Mouse (Mus musculus): Measurements from ENCODE around the gene Gm7298.
"Not testable (repeated sequence)": the region's sequence is repeated elsewhere in the genome, so short reads cannot be mapped to it uniquely, and the experiment has no call there.

The Gm7298 gene

GRCm38 (mm10) chr6:121732632-121733031, at the start of gene Gm7298:
Gene Gm7298, plus strand, starts transcription at chr6:121732932.
- DNase-seq (ENCODE audit: low read depth, low spot score), result no peak

GRCm38 (mm10) chr6:121828034-121828433, 95.3 kb downstream of the Gm7298 start:
- DNase-seq (ENCODE audit: low read depth, low spot score), result no peak

GRCm38 (mm10) chr6:121836361-121836760, 103.6 kb downstream of the Gm7298 start:
- DNase-seq (ENCODE audit: low read depth, low spot score), result no peak

DNA sequence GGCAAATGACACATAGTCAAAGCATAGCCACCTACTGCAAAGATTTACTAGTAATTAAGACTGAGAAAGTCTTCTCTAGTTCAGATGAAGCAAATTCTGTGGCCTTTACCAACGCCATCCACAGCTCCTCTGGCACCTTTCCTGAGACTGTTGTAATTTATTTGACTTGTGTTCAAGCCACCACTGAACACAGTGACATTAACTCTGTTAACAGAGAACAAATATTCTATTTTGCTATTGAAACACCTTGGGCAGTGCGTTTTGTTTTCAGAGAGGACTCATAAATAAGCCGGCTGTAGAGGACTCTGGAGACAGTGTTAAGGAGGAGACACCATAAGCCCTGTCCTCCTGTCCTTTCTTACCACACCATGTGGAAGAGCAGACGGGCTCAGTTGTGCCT, 105.5 kb downstream of the Gm7298 start, which contains the start of gene Mug1:
Gene Mug1 (plus strand): TSS at position 271 of the 400 bp plus-strand sequence.
- DNase-seq (ENCODE audit: low read depth, low spot score), result not testable (repeated sequence)

Measured in telencephalon, adult 2 months (tissue).